Mouse (Mus musculus) kidney, postnatal 4 days (tissue): ENCODE measurements around the gene Hist1h3b.
"Not testable (repeated sequence)": the region's sequence is repeated elsewhere in the genome, so short reads cannot be mapped to it uniquely, and the experiment has no call there.

ENCODE experiments used
- DNase-seq, 2 experiments: peaks; one replicate each; pipeline ENCODE4 v3.0.0; 2021; ENCODE audit warnings: mixed read lengths in 2 of 2

Gene Hist1h3b

GRCm38 (mm10) chr13:23752067-23752741, at the start of gene Hist1h3b:
TSS of gene Hist1h3b (plus strand) at chr13:23752267.
- peak; percentile 96 for DNase-seq

GRCm38 (mm10) chr13:23702801-23703200, 49.3 kb upstream of the Hist1h3b start:
- DNase-seq = not testable (repeated sequence)

GRCm38 (mm10) chr13:23705751-23706356, 46.2 kb upstream of the Hist1h3b start:
- no peak for DNase-seq

DNA sequence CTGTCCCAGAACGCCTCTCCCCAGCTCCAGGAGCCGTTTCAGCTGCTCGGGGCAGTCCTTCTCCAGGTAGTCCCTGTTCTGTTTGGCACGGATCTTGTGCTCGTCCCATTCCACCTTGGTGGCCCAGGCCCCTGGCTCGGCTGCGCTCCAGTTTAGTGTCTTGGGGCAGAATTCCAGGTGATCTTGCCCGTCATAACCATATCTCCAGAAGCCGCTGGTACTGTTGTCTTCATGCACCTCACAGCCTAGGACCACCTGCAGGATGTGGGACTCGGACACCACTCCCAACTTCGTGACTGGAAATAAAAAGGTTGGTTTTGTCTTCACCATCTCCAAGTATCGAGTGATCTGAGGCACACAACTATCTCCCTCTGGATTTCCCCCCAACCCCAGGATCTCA, 45.3 kb upstream of the Hist1h3b start:
- no peak for DNase-seq

DNA sequence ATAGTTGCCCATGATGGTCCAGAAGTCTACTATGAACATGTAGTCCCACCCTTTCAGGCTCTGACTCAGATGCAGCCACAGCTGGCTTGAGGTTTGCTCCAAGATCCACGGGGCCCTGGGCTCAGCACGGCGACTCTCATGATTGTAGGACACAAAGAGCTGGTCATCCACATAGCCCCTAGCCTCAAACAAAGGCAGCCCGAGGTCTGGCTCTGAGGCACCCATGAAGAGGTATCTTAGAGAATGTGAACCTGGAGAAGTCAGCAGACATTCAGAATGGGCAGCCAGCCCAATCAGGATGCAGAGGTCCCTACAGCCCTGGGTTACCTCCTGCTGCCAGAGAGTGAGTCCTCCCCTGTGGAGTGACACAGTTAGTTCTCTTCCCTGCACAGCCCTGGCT, 44.0 kb upstream of the Hist1h3b start:
- no peak for DNase-seq

DNA sequence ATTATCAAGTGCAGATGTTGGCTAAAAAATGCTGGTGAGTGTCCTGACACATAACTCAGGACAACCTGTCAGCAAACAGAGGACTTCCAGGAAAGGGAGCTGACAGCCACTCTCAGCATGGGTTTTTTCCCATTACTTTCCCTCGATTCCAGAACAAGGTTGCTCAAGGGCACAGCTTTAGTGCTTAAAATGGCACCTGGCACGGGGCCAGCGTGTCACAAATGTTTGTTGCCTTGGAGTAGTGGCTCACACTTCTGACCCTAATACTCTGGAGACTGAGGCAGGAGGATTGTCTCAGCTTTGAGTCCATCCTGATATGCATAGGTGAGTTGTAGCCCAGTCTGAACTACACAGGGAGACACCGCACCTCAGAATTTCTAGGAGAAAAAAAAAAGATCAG, 43.4 kb upstream of the Hist1h3b start:
- no peak for DNase-seq

GRCm38 (mm10) chr13:23709714-23710373, 42.2 kb upstream of the Hist1h3b start:
- DNase-seq = no peak

DNA sequence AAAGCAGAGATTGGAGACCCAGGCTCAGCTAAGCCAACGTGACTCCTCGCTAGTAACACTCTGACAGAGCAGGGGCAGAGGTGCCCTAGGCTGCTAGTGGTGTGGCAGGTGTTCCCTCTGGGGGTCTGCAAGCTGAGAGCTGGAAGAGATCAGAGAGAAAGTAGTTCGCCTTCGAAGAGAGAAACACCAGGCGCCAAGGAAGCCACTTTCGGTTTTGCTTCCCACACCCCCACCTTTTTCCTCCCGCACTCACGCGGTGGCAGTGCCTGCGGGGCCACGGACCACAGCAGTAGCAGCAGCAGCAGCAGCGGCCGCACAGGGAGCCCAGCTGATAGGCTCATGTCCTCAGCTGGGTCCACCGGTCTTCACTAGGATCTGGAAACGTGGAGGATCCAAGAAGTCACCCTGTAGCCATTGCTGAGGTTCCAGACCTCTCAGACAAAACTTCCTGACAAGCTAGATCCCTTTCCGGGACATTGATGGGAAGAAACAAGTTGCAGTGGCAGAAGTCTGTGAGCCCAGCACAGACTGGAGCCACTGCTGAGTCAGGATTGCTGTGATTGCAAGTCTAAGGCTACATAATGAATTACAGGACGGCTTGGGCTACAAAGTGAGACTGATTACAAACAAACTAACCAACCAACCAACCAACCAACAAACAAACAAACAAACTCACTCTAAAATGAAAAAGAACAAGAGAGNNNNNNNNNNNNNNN, 41.5 kb upstream of the Hist1h3b start, which contains the start of gene Hfe:
Gene Hfe, minus strand, starts transcription at position 481 of the 716 bp plus-strand sequence.
- peak; percentile 61 to 76 for DNase-seq

DNA sequence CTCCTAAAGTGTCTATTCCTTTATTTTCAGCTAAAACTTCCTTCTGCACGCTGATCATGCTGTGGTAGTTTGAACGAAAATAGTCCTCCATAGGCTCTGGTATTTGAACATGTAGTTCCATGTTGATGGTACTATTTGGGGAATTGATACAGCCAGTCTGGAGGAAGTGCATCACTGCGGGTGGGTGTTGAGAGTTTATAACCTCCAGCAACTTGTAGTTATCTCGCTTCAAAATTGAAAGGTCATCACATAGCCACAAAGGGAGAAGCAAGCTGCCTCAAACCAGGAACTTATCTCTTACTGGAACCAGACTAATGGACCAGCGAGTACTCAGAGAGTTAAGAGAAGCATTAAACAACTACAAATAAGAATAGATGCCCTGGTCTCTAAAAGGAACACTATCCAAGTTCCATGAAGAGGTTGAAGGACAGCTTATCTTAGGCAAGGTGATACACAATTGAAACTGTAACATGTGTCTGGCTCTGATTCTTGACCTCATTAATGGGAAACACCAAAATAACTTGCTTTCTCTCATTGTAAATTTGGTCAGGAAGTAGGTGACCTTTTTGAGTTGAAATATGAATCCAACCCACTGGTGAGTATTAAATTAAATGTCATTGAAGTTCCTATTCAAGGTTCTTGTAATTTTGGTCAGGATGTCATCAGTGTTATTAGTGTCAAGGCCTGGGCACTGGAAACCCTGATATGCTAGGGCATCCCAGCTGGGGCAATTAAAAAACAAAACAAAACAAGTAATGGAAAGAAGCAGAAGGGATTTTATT, 35.6 kb upstream of the Hist1h3b start:
- no peak for DNase-seq

DNA sequence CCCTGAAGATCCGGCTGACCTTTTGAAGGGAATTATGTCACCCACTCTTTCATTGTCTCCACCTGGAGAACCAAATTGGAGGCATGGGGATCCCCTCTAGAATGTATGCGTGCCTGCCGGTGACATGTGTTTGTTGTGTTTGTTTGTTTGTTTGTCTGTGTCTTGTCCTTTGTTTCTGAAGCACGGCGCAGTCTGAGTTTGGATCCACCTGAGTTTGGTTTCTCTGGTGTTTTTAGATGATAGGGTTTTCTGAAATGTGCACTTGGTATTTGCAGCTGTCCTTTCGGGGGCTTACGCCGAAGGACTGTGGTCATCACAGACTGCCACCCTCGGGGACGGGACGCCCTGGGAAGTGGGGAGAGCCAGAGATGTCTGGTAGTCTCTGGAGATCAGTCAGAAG, 34.9 kb upstream of the Hist1h3b start:
- no peak for DNase-seq

DNA sequence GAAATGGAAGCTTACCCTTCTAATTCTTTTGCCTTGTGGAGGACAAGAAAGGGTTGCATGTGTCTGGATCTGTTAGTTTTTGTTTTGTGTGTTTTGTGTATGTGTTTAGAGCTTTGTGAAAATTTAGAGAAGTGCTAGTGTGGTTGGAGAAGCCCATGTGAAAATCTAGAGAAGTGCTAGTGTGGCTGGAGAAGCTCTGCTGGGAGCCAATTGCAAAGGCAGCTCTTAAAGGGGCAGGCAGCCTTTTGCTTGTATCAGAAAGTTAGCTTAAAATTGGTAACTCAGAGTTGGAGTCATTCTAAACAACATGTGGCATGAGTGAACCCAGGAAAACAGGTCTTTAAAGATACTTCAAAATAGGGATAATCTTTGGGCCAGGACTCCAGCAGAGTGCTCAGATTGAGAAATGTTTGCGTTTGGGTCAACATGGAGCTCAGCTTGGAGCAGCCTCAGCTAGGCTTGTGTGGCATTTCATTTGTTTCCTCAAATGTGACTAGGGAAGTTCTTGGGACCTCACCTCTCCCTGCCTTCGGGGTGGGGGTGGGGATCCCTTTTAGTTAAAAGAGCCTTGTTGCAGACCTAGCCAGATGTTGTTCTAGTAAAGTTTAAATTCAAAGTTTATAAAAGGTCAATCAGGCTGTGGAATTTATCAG, 34.3 kb upstream of the Hist1h3b start:
- DNase-seq = not testable (repeated sequence)

DNA sequence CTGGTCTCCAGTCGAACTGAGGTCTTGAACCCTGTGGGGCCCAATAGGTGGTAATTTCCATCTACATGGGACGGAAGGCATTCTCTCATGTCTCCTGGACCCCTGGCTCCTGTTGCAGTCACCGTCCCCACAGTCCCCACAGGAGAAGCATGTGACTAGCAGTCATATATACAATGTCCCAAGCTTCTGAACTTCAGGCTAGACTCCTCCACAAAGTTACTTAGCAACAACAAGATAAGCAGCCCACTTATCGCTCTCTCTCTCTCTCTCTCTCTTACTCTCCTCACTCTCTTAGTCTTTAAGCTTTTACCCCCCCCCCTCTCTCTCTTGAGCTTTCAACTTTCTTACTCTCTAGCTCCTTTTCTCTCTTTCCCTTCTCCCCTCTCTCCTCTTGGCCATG, 27.8 kb upstream of the Hist1h3b start:
- no peak for DNase-seq

- no peak for DNase-seq
Observed at GRCm38 (mm10) chr13:23725213-23725612, 26.9 kb upstream of the Hist1h3b start.

DNA sequence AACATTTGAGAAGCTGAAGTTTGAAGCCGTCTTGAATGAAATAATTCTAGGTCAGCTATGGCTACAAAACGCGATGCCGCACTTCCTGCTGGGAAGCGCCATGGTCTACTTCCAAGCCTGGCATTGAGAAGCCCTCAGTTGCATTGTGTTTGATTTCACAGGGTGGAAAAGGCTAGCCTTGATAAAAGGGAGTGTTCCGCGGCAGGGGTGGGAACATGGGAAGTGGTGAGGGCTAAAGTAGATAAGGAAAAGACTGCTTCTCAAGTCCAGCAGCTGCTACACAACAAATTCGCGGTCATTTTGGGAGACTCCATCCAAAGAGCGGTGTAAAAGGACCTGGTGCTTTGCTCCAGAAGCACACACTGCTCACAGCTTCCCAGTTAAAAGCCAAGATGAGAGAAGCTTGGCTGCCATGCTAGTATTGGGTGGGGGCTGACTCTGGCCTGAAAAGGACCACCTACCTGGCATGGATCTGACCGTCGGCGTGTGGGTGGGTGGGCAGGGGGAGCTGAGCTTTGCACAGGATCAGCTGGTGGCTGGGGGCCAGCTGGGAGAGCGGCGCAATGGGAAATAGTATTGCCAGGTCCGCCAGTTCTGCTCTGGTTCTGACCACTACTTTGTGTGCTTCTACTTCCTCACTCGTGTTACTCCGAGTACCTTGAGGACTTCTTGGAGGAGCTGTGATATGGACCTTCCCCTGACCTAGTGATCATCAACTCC, 23.4 kb upstream of the Hist1h3b start:
- no peak for DNase-seq

- DNase-seq = no peak
Observed at GRCm38 (mm10) chr13:23729192-23729525, 22.9 kb upstream of the Hist1h3b start.

GRCm38 (mm10) chr13:23729706-23730105, 22.4 kb upstream of the Hist1h3b start:
- no peak for DNase-seq

DNA sequence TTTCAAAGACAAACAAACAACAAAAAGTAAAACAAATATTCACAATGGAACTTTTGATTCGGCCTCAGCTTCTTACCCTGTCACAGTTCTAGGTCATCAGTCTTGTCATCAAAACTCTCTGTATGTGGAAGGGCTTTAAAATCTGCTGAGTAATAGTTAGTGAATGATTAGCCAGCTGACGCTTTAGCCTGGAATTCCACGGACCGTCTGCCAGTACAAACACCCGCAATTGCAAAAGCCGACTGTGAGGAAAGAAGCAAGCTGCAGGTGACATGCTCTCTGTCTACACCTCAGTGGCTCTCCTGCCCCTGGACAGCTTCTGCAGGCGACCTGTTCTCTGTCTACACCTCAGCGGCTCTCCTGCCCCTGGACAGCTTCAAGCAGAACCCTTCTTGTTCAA, 21.6 kb upstream of the Hist1h3b start:
- DNase-seq = peak; percentile 40 to 51

DNA sequence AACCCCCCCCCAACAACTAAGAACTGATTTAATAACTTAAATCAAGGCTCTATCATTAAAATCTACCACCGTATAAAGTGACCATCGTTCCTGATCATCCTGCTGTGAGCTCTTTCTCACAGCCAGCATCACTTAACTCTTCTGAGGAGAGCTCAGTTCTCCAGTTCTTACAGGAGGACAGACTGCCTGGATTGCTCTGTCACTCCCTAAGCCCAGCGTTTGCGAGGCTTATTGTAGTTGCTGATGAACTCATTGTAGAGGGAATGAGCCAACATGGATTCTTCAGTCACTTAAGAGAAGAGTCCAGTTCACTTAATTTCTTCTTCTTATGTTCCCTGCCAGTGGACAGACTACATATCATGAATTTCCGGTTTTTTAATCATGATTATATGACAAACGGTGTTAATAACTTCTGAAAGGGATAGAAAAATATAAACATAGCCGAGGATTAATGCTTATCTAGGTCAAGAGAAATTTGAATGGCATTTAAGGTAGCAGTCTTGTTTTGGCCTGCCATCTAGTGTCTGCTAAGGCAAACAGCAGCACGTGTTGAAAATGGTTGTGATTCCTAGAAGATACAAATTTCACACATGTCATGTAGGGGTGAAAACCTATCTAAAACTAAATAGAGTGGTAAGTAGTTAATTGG, 19.8 kb upstream of the Hist1h3b start:
- DNase-seq = peak; percentile 27 to 37

GRCm38 (mm10) chr13:23737091-23737490, 15.0 kb upstream of the Hist1h3b start:
- no peak for DNase-seq

- peak; percentile 28 to 46 for DNase-seq
Observed at GRCm38 (mm10) chr13:23738041-23738440, 14.0 kb upstream of the Hist1h3b start.

GRCm38 (mm10) chr13:23738677-23739068, 13.4 kb upstream of the Hist1h3b start, which contains the start of gene Hist1h1c:
TSS of gene Hist1h1c (plus strand) at chr13:23738808.
- peak; percentile 91 to 95 for DNase-seq
